Mouse (Mus musculus) embryonic facial prominence, embryonic 15.5 days (tissue): ENCODE results near the gene Ank2. TPM values are rescaled to one million over a fixed set of nuclear protein-coding genes. Genes with fewer than 3 reads are reported as not detected.

Experiments
- ATAC-seq: fragments of 200-750 bp; cut with Nextera tagmentation; 2 replicates; pipeline ENCODE4 v1.8.0; 2017; ENCODE audit warnings: low read depth, moderate TSS enrichment; ENCODE audit not compliant: insufficient number of reproducible peaks, low FRiP score, low TSS enrichment
- H3K27ac ChIP-seq: fragments of 300-500 bp; sonication (generic); replicated peaks from 2 replicates; pipeline ENCODE4 v1.5.1; 2015; ENCODE audit warnings: mild to moderate bottlenecking, inconsistent platforms
- H3K27me3 ChIP-seq: fragments of 300-500 bp; sonication (generic); 2 replicates; pipeline ENCODE4 v1.6.1; 2015; ENCODE audit warnings: inconsistent platforms
- H3K36me3 ChIP-seq: fragments of 300-500 bp; sonication (generic); 2 replicates; pipeline ENCODE4 v1.6.1; 2015; ENCODE audit warnings: mild to moderate bottlenecking, inconsistent platforms
- H3K4me1 ChIP-seq: fragments of 300-500 bp; sonication (generic); 2 replicates; pipeline ENCODE4 v1.6.1; 2015; ENCODE audit warnings: inconsistent platforms
- H3K4me2 ChIP-seq: fragments of 300-500 bp; sonication (generic); replicated peaks from 2 replicates; pipeline ENCODE4 v1.6.1; 2015; ENCODE audit warnings: mild to moderate bottlenecking, inconsistent platforms
- H3K4me3 ChIP-seq: fragments of 300-500 bp; sonication (generic); replicated peaks from 2 replicates; pipeline ENCODE4 v1.5.1; 2015; ENCODE audit warnings: mild to moderate bottlenecking, inconsistent platforms
- H3K9ac ChIP-seq: fragments of 300-500 bp; sonication (generic); 2 replicates; pipeline ENCODE4 v1.6.1; 2015; ENCODE audit warnings: inconsistent platforms
- H3K9me3 ChIP-seq: fragments of 300-500 bp; sonication (generic); replicated peaks from 2 replicates; pipeline ENCODE4 v1.6.1; 2016; ENCODE audit warnings: inconsistent platforms
- WGBS: fragments of 180-500 bp; shearing (Covaris S2); methylation state at CpG from one replicate; pipeline ENCODE4 v1.1.7; 2015; 5-methylcytosine and 5-hydroxymethylcytosine counted together
- polyA plus RNA-seq: library from polyadenylated mRNA; unstranded; fragments of >200 nt; fragmentation: Nextera tagmentation; extraction: Ambion mirVana; gene quantifications from 2 replicates; pipeline ENCODE4 v1.2.1, GENCODE M21; 2015

Gene Ank2
- polyA plus RNA-seq, 1 experiment from 2014 or later, result 32.4 TPM

DNA sequence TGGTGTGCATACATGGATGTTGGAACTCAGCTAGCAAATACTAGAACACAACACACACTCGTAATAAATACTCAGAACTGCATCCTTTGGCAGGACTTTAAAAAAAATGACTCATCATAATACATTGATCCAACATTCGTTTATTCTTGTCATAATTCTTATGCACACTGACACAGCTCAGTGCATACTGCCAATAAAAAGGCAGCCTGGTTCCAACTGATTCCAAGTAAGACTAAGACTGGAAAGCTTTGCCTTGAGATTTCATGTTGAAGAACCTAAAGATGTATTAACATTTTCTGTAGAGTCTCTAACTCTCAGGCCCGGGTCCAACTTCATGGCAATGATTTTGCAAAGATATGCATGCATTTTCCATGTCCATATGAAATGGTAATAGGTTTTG, 512.5 kb downstream of the Ank2 start:
- H3K9me3 ChIP-seq, result no peaks in the 10 kb centered on the region
- no peak overlapping the region for H3K4me2 ChIP-seq
- H3K27ac ChIP-seq, result no peak overlapping the region
- no peaks in the 10 kb centered on the region for H3K4me1 ChIP-seq
- H3K27me3 ChIP-seq, result no peaks in the 10 kb centered on the region
- ATAC-seq, result no peak; the same call in 1 of the 2 replicates
- 71% methylated on average over 3 of the region's 3 CpGs for WGBS
- H3K9ac ChIP-seq, result no peak overlapping the region
- no peaks in the 10 kb centered on the region for H3K36me3 ChIP-seq
- H3K4me3 ChIP-seq, result no peak overlapping the region

DNA sequence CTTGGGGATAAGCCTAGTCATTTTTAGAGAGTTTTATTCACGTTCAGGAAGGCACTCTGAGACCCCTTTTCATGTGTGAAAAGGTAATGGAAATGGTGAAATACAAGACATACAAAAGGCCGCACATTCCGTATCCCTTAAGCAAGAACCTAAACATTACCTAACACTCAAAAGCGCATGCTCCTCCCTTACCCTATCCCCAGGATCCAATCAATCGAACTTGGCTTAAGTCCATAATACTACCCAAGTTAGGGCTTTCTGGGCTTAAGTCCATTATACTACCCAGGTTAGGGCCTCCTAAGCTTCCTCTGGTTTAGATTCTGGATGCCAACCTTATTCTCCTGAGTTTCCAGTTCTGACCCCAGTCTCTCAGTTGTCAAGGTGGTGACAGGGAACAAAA, 516.3 kb downstream of the Ank2 start:
- H3K27me3 ChIP-seq, result no peaks in the 10 kb centered on the region
- no peaks in the 10 kb centered on the region for H3K9me3 ChIP-seq
- no peak for ATAC-seq
- no peak overlapping the region for H3K4me2 ChIP-seq
- no peaks in the 10 kb centered on the region for H3K4me1 ChIP-seq
- H3K36me3 ChIP-seq, result no peaks in the 10 kb centered on the region
- H3K27ac ChIP-seq, result no peak overlapping the region
- no peak overlapping the region for H3K4me3 ChIP-seq
- no peak overlapping the region for H3K9ac ChIP-seq
- WGBS, result 83% methylated on average over 5 of the region's 5 CpGs

- Histone ChIP-seq H3K4me3 (no peak overlapping the region), H3K9ac (no peak overlapping the region), H3K4me2 (no peak overlapping the region), H3K9me3 (no peaks in the 10 kb centered on the region), H3K27ac (no peak overlapping the region), H3K4me1 (no peaks in the 10 kb centered on the region), H3K27me3 (no peaks in the 10 kb centered on the region), H3K36me3 (no peaks in the 10 kb centered on the region)
- ATAC-seq, result no peak
- 86% methylated on average over 3 of the region's 3 CpGs for WGBS
These were observed 518.0 kb downstream of the Ank2 start for GRCm38 (mm10) chr3:126981163-126981562.

DNA sequence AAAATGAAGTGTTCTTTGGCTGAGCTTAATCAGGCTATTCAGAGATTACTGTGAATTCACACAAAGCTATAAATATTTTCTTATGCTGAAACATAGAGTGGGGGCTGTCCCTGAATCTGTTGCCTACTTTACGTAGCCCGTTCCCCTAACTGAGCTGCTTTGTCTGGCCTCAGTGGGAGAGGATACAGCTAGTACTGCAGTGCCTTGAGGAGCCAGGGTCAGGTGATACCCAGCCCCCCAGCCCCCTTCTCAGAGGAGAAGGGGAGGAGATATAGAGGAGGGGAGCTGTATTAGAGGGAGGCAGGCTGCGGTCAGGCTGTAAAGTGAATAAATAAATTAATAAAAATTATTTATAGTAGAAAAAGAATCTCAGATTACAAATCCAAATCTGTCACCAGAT, 519.5 kb downstream of the Ank2 start:
- Histone ChIP-seq H3K4me3 (no peak overlapping the region), H3K36me3 (no peaks in the 10 kb centered on the region), H3K27ac (no peak overlapping the region), H3K4me1 (no peaks in the 10 kb centered on the region), H3K4me2 (no peak overlapping the region), H3K9me3 (no peaks in the 10 kb centered on the region), H3K9ac (no peak overlapping the region), H3K27me3 (no peaks in the 10 kb centered on the region)
- 86% methylated on average over 3 of the region's 3 CpGs for WGBS
- ATAC-seq, result no peak

DNA sequence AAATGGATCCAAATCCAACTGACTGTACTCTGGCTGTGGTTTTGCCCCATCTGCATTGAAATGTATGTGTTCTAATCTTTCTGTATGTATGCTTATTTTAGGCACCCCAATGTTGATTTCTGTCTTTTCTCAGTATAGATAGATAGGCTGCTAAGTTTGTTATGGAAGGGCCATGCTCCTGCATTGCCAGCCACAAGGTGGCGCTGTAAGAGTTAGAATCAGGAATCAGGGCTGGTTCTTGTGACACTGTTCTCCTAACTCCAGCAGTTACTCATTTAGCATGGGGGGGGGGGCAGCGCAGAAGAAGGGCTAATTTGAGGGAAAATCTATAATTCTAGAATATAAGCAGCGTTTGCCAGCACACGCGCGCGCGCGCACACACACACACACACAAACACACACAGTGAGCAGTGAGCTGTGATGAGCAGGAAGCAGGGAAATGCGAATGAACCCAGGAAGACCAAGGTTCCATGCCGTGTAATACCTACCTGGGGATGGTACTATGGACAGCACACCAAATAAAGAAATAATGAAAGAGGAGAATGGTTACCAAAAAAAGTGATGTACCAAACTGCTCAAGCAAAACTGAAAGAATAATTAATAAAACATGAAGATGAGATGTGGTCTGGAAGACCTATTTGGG, 520.3 kb downstream of the Ank2 start:
- no peak overlapping the region for H3K4me2 ChIP-seq
- no peak overlapping the region for H3K4me3 ChIP-seq
- no peak overlapping the region for H3K9ac ChIP-seq
- H3K27me3 ChIP-seq, result no peaks in the 10 kb centered on the region
- H3K36me3 ChIP-seq, result no peaks in the 10 kb centered on the region
- WGBS, result 62% methylated on average over 11 of the region's 11 CpGs
- no peaks in the 10 kb centered on the region for H3K9me3 ChIP-seq
- no peaks in the 10 kb centered on the region for H3K4me1 ChIP-seq
- no peak for ATAC-seq
- no peak overlapping the region for H3K27ac ChIP-seq

GRCm38 (mm10) chr3:126977399-126977798, 521.8 kb downstream of the Ank2 start:
- no peaks in the 10 kb centered on the region for H3K4me1 ChIP-seq
- H3K9ac ChIP-seq, result no peak overlapping the region
- H3K4me2 ChIP-seq, result no peak overlapping the region
- 60% methylated on average over 6 of the region's 6 CpGs for WGBS
- H3K27ac ChIP-seq, result no peak overlapping the region
- H3K9me3 ChIP-seq, result no peaks in the 10 kb centered on the region
- H3K4me3 ChIP-seq, result no peak overlapping the region
- no peaks in the 10 kb centered on the region for H3K36me3 ChIP-seq
- H3K27me3 ChIP-seq, result no peaks in the 10 kb centered on the region
- ATAC-seq, result no peak

GRCm38 (mm10) chr3:126976793-126977192, 522.4 kb downstream of the Ank2 start:
- no peaks in the 10 kb centered on the region for H3K9me3 ChIP-seq
- 65% methylated on average over 16 of the region's 16 CpGs for WGBS
- no peaks in the 10 kb centered on the region for H3K36me3 ChIP-seq
- H3K9ac ChIP-seq, result no peak overlapping the region
- ATAC-seq, result no peak
- H3K4me1 ChIP-seq, result no peaks in the 10 kb centered on the region
- no peak overlapping the region for H3K4me3 ChIP-seq
- no peaks in the 10 kb centered on the region for H3K27me3 ChIP-seq
- no peak overlapping the region for H3K4me2 ChIP-seq
- no peak overlapping the region for H3K27ac ChIP-seq

- H3K4me3 ChIP-seq, result no peak overlapping the region
- no peak overlapping the region for H3K27ac ChIP-seq
- ATAC-seq, result no peak
- H3K27me3 ChIP-seq, result no peaks in the 10 kb centered on the region
- no peak overlapping the region for H3K4me2 ChIP-seq
- H3K4me1 ChIP-seq, result no peaks in the 10 kb centered on the region
- no peaks in the 10 kb centered on the region for H3K36me3 ChIP-seq
- WGBS, result 88% methylated on average over 5 of the region's 5 CpGs
- H3K9me3 ChIP-seq, result no peaks in the 10 kb centered on the region
- H3K9ac ChIP-seq, result no peak overlapping the region
These were observed 523.7 kb downstream of the Ank2 start for GRCm38 (mm10) chr3:126975409-126975808.

DNA sequence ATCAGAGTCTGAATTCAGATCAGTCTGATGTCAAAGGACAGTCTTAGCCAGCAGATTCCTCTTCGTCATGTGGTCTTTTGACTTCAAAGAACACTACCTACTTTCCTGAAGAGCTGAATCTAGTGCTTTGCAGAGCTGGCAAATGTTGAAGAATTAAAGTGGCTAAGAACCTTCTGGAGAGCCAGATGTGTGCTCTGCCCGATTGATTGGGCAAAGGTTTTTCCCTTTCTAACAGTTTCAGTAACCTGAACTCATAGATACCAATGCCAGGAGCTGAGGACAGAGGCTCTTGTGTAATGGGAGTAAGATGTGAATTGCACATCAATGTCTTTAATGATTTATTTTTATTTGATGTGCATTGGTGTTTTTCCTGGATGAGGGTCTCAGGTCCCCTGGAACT, 525.6 kb downstream of the Ank2 start:
- H3K27ac ChIP-seq, result no peak overlapping the region
- no peaks in the 10 kb centered on the region for H3K27me3 ChIP-seq
- no peak overlapping the region for H3K9ac ChIP-seq
- H3K4me2 ChIP-seq, result no peak overlapping the region
- H3K9me3 ChIP-seq, result no peaks in the 10 kb centered on the region
- no peak overlapping the region for H3K4me3 ChIP-seq
- ATAC-seq, result no peak
- H3K36me3 ChIP-seq, result no peaks in the 10 kb centered on the region
- WGBS, result 81% methylated on average over 2 of the region's 2 CpGs
- no peaks in the 10 kb centered on the region for H3K4me1 ChIP-seq

- WGBS, result 92% methylated on average over 9 of the region's 9 CpGs
- Histone ChIP-seq H3K27ac (no peak overlapping the region), H3K4me3 (no peak overlapping the region), H3K4me1 (no peaks in the 10 kb centered on the region), H3K4me2 (no peak overlapping the region), H3K9me3 (no peaks in the 10 kb centered on the region), H3K9ac (no peak overlapping the region), H3K27me3 (no peaks in the 10 kb centered on the region), H3K36me3 (no peaks in the 10 kb centered on the region)
- ATAC-seq, result no peak
These were observed 527.6 kb downstream of the Ank2 start for GRCm38 (mm10) chr3:126971531-126971930.

DNA sequence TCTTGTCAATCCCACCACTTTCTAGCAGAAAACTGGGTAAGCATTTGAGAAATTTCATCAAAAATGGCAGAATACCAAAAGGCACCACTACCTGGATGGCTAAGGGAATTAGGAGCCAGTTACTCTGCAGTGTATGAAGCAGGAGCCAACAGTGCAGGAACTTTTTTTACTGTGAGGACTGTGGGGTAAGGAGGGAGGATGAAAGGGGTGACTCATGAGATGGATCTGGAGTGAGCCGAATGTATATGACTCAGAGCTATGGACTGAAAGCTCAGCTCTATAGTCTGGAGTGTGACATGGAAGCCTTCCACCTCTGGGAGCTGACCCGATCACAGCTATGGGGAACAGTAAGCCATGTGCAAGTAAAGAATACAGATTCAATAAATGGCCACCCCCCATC, 530.4 kb downstream of the Ank2 start:
- no peak overlapping the region for H3K4me2 ChIP-seq
- H3K9ac ChIP-seq, result no peak overlapping the region
- 71% methylated on average over 2 of the region's 2 CpGs for WGBS
- no peaks in the 10 kb centered on the region for H3K27me3 ChIP-seq
- no peak for ATAC-seq
- no peaks in the 10 kb centered on the region for H3K4me1 ChIP-seq
- 0 out of 2 replicates have a peak, but pooled peaks cover 6% of the 10 kb centered on the region for H3K36me3 ChIP-seq
- no peak overlapping the region for H3K4me3 ChIP-seq
- no peaks in the 10 kb centered on the region for H3K9me3 ChIP-seq
- no peak overlapping the region for H3K27ac ChIP-seq

DNA sequence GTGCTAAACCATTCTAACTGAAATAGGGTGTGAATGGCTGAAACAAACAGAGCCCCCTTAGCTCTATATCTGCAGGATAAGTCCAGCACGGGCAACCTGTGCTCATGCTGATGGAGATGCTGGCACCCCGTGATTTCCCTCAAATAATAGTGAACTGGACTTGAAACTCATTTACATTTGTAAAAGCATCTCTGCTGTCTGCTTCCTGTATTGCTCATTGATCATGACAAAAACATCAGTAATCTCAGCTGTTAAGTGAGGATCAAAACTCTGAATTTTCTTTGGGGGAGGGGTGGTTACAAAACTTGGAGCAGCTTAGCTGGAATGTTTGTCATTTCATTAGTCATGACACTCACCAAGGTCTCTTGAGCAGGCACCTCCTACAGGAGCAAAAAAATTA, 533.4 kb downstream of the Ank2 start:
- Histone ChIP-seq H3K9me3 (no peaks in the 10 kb centered on the region), H3K27me3 (no peaks in the 10 kb centered on the region), H3K27ac (no peak overlapping the region), H3K4me1 (no peaks in the 10 kb centered on the region), H3K4me2 (no peak overlapping the region), H3K4me3 (no peak overlapping the region), H3K9ac (no peak overlapping the region), H3K36me3 (0 out of 2 replicates have a peak, but pooled peaks cover 6% of the 10 kb centered on the region)
- 84% methylated on average over 2 of the region's 2 CpGs for WGBS
- no peak for ATAC-seq
